8 mouse cellular contexts compared by ENCODE assay signal in genomic region chr5:122950329-122950953, GRCm38 (mm10). TPM values are rescaled to one million over a fixed set of nuclear protein-coding genes. Genes with fewer than 3 reads are reported as not detected.
DNase-seq lines count a peak whose midpoint lies in the region; ATAC-seq and TF ChIP-seq lines count a peak whose summit lies in the region.

No protein-coding gene starts in this region.

- TF ChIP-seq POLR2A in spleen, adult 2 months (IDR thresholded peaks at IDR 0.05; ENCODE audit: low read depth, low read length), result no peak

- peak; percentile 84 for ATAC-seq in hindbrain, embryonic 11.5 days (ENCODE audit: low FRiP score)
- ATAC-seq in midbrain, embryonic 12.5 days (ENCODE audit: low FRiP score, low read depth), result peak; percentile 94
- 0 out of 2 replicates have a peak, but pooled peaks have one; percentile 19 for ATAC-seq in stomach, embryonic 15.5 days (ENCODE audit: insufficient read depth, low FRiP score, low read depth)

- DNase-seq in spleen, adult 2 months (ENCODE audit: low read depth in 1 of 2, low spot score in 2 of 2), result no peak
- DNase-seq in spleen, postnatal 10 days (ENCODE audit: low spot score in 2 of 2), result no peak
- DNase-seq in embryo, embryonic 11 days, result peak; percentile 81
- DNase-seq in hindbrain, embryonic 11.5 days (ENCODE audit: low spot score), result peak; percentile 79
- DNase-seq in layer of hippocampus, postnatal 25 days (ENCODE audit: extremely low spot score in 1 of 2, low spot score in 1 of 2), result peak; percentile 42 to 55
- no peak for DNase-seq in spleen, postnatal 36 days (ENCODE audit: low spot score in 2 of 2)

- peak overlapping the region; percentile 79 for H3K4me2 ChIP-seq in hindbrain, embryonic 11.5 days (replicated peaks; ENCODE audit: low read depth, low read length)
- H3K4me2 ChIP-seq in midbrain, embryonic 12.5 days (replicated peaks), result peak overlapping the region; percentile 65
- H3K4me2 ChIP-seq in stomach, embryonic 15.5 days, result peak overlapping the region; percentile 83

- TF ChIP-seq CTCF in spleen, adult 2 months (IDR thresholded peaks at IDR 0.05; ENCODE audit: extremely low read depth, insufficient read depth, insufficient read length, insufficient replicate concordance), result no peak

- no peak overlapping the region for H3K27ac ChIP-seq in spleen, adult 2 months (ENCODE audit: insufficient read depth, low read length)
- no peak overlapping the region for H3K27ac ChIP-seq in hindbrain, embryonic 11.5 days (ENCODE audit: low read depth, low read length)
- H3K27ac ChIP-seq in midbrain, embryonic 12.5 days (replicated peaks), result no peak overlapping the region
- no peak overlapping the region for H3K27ac ChIP-seq in stomach, embryonic 15.5 days

- H3K36me3 ChIP-seq in spleen, adult 2 months (ENCODE audit: control insufficient read depth, insufficient read depth, low read length), result no peaks in the 10 kb centered on the region; the same call in 1 of the 2 replicates
- H3K36me3 ChIP-seq in hindbrain, embryonic 11.5 days (ENCODE audit: control insufficient read depth, insufficient read depth, low read length), result no peaks in the 10 kb centered on the region
- 0 out of 2 replicates have a peak, but pooled peaks cover 12% of the 10 kb centered on the region for H3K36me3 ChIP-seq in midbrain, embryonic 12.5 days
- H3K36me3 ChIP-seq in stomach, embryonic 15.5 days, result no peaks in the 10 kb centered on the region

- 0 out of 2 replicates have a peak overlapping the region, but pooled peaks have one; percentile 16 for H3K4me3 ChIP-seq in spleen, adult 2 months (ENCODE audit: extremely low read depth, insufficient read depth, insufficient read length)
- H3K4me3 ChIP-seq in hindbrain, embryonic 11.5 days (ENCODE audit: low read depth, low read length), result peak overlapping the region; percentile 21
- peak overlapping the region; percentile 42 for H3K4me3 ChIP-seq in midbrain, embryonic 12.5 days
- H3K4me3 ChIP-seq in stomach, embryonic 15.5 days (replicated peaks), result peak overlapping the region; percentile 44

- peaks cover 22% of the 10 kb centered on the region for H3K4me1 ChIP-seq in spleen, adult 2 months (ENCODE audit: control insufficient read depth, insufficient read depth, insufficient read length)
- peaks cover 4% of the 10 kb centered on the region; the same call in 1 of the 2 replicates for H3K4me1 ChIP-seq in hindbrain, embryonic 11.5 days (replicated peaks; ENCODE audit: control insufficient read depth, insufficient read depth, low read length)
- H3K4me1 ChIP-seq in midbrain, embryonic 12.5 days, result peaks cover 31% of the 10 kb centered on the region
- peaks cover 27% of the 10 kb centered on the region for H3K4me1 ChIP-seq in stomach, embryonic 15.5 days

- H3K9me3 ChIP-seq in hindbrain, embryonic 11.5 days (ENCODE audit: control insufficient read depth, low read length), result no peaks in the 10 kb centered on the region
- H3K9me3 ChIP-seq in midbrain, embryonic 12.5 days, result no peaks in the 10 kb centered on the region
- H3K9me3 ChIP-seq in stomach, embryonic 15.5 days, result no peaks in the 10 kb centered on the region

- WGBS in spleen, adult 2 months, result 39% methylated on average over 23 of the region's 23 CpGs
- WGBS in hindbrain, embryonic 11.5 days, result 30% methylated on average over 23 of the region's 23 CpGs
- 20% methylated on average over 23 of the region's 23 CpGs for WGBS in midbrain, embryonic 12.5 days
- 23% methylated on average over 22 of the region's 23 CpGs for WGBS in stomach, embryonic 15.5 days

- H3K27me3 ChIP-seq in spleen, adult 2 months (ENCODE audit: control insufficient read depth, insufficient read depth, low read length), result no peaks in the 10 kb centered on the region
- H3K27me3 ChIP-seq in hindbrain, embryonic 11.5 days (ENCODE audit: control insufficient read depth, insufficient read depth, low read length), result peaks cover 17% of the 10 kb centered on the region
- peaks cover 34% of the 10 kb centered on the region for H3K27me3 ChIP-seq in midbrain, embryonic 12.5 days
- H3K27me3 ChIP-seq in stomach, embryonic 15.5 days (replicated peaks), result peaks cover 18% of the 10 kb centered on the region

- H3K9ac ChIP-seq in hindbrain, embryonic 11.5 days (ENCODE audit: low read depth, low read length), result no peak overlapping the region
- peak overlapping the region; percentile 58 for H3K9ac ChIP-seq in midbrain, embryonic 12.5 days (replicated peaks)
- no peak overlapping the region for H3K9ac ChIP-seq in stomach, embryonic 15.5 days

RNA-seq across cellular contexts. Expression of gene Kdm2b, which starts 39.2 kb away (rescaled TPM):
- 30.3 and 36.7 TPM in 2 replicates for polyA plus RNA-seq in spleen, adult 2 months (2012; rRNA removed)
- polyA plus RNA-seq in hindbrain, embryonic 11.5 days (2014; fragmentation: Nextera tagmentation; extraction: Ambion mirVana), result 59.9 and 67.6 TPM in 2 replicates
- total RNA-seq in layer of hippocampus, postnatal 25 days (2021), result 10 to 100 TPM; 36.9 to 38.4 TPM
- 108 and 115 TPM in 2 replicates for polyA plus RNA-seq in midbrain, embryonic 12.5 days (2016; fragmentation: Nextera tagmentation; extraction: Ambion mirVana)
- polyA plus RNA-seq in stomach, embryonic 15.5 days (2015; fragmentation: Nextera tagmentation; extraction: Ambion mirVana), result 29.6 and 31.7 TPM in 2 replicates

Comparison
In these comparisons a context has a peak if more than half of its experiments do, and no peak if none do; other contexts are left out.
1. DNase-seq: peak in embryo, embryonic 11 days (single experiment), hindbrain, embryonic 11.5 days (single experiment) and layer of hippocampus, postnatal 25 days (2 of 2); none in spleen, adult 2 months (0 of 2), spleen, postnatal 10 days (0 of 2) and spleen, postnatal 36 days (0 of 2).
2. ATAC-seq: peak in every context shown above with its lines; median percentile 94 in midbrain, embryonic 12.5 days; 84 in hindbrain, embryonic 11.5 days; 19 in stomach, embryonic 15.5 days.
3. Peak in every context shown above with its lines, with median percentiles within 50 percentile points of each other: H3K4me3 ChIP-seq and H3K4me2 ChIP-seq.